Mouse (Mus musculus) cortical plate, adult 2 months (tissue): Measurements from ENCODE around the gene Dcun1d4. TPM values are rescaled to one million over a fixed set of nuclear protein-coding genes. Genes with fewer than 3 reads are reported as not detected.

ENCODE experiments used
- H3K27ac ChIP-seq: fragments of 200-500 bp; 2 replicates; pipeline ENCODE4 v1.5.1; 2012; ENCODE audit warnings: low read length, control low read depth, inconsistent platforms; ENCODE audit not compliant: insufficient read depth
- H3K4me1 ChIP-seq: fragments of 200-500 bp; 2 replicates; pipeline ENCODE4 v1.6.1; 2011; ENCODE audit warnings: low read length; ENCODE audit not compliant: control insufficient read depth, insufficient read depth
- H3K4me3 ChIP-seq: fragments of 200-500 bp; 2 replicates; pipeline ENCODE4 v1.5.1; 2011; ENCODE audit warnings: mild to moderate bottlenecking, low read length, control low read depth; ENCODE audit not compliant: insufficient read depth
- CTCF ChIP-seq: fragments of 200-500 bp; IDR thresholded peaks from 2 replicates; pipeline ENCODE4 v1.5.1; 2011; ENCODE audit warnings: mild to moderate bottlenecking, control low read depth, low read length; ENCODE audit not compliant: insufficient read depth; ENCODE audit errors: extremely low read depth
- POLR2A ChIP-seq: fragments of 200-500 bp; IDR thresholded peaks from 2 replicates; pipeline ENCODE4 v1.6.1; 2011; ENCODE audit warnings: mild to moderate bottlenecking, low read length, control low read depth; ENCODE audit not compliant: insufficient read depth; ENCODE audit errors: extremely low read depth
- polyA plus RNA-seq: library from polyadenylated mRNA; depleted of rRNA; stranded (reverse); fragments of >200 nt; gene quantifications from 2 replicates; pipeline ENCODE4 v1.2.3, GENCODE M21; 2012

Dcun1d4 gene
- polyA plus RNA-seq, 1 experiment = 57.6 TPM

GRCm38 (mm10) chr5:73545641-73546040 lies 64.8 kb downstream of the Dcun1d4 start:
- no peaks in the 10 kb centered on the region for H3K4me1 ChIP-seq

GRCm38 (mm10) chr5:73547252-73547651 lies 66.5 kb downstream of the Dcun1d4 start:
- no peaks in the 10 kb centered on the region; the same call in 1 of the 2 replicates for H3K4me1 ChIP-seq
- H3K4me3 ChIP-seq = no peak overlapping the region
- H3K27ac ChIP-seq = no peak overlapping the region
- TF ChIP-seq CTCF (no peak), POLR2A (no peak)

More at GRCm38 (mm10) chr5:73545641-73546040, 64.8 kb downstream of the Dcun1d4 start:
- Histone ChIP-seq H3K4me3 (no peak overlapping the region), H3K27ac (no peak overlapping the region)
- TF ChIP-seq POLR2A (no peak), CTCF (no peak)

GRCm38 (mm10) chr5:73548237-73548636 lies 67.4 kb downstream of the Dcun1d4 start:
- TF ChIP-seq CTCF (no peak), POLR2A (no peak)
- no peaks in the 10 kb centered on the region; the same call in 1 of the 2 replicates for H3K4me1 ChIP-seq
- no peak overlapping the region for H3K27ac ChIP-seq
- H3K4me3 ChIP-seq = no peak overlapping the region

GRCm38 (mm10) chr5:73548838-73549237 lies 68.0 kb downstream of the Dcun1d4 start:
- Histone ChIP-seq H3K4me1 (no peaks in the 10 kb centered on the region; the same call in 1 of the 2 replicates), H3K27ac (no peak overlapping the region), H3K4me3 (no peak overlapping the region)
- TF ChIP-seq CTCF = no peak
- TF ChIP-seq POLR2A = no peak

GRCm38 (mm10) chr5:73551836-73552235 lies 71.0 kb downstream of the Dcun1d4 start:
- H3K4me1 ChIP-seq = peaks cover 1% of the 10 kb centered on the region
- TF ChIP-seq CTCF (no peak), POLR2A (no peak)

GRCm38 (mm10) chr5:73553903-73554302 lies 73.1 kb downstream of the Dcun1d4 start:
- no peak overlapping the region for H3K27ac ChIP-seq

More at GRCm38 (mm10) chr5:73551836-73552235, 71.0 kb downstream of the Dcun1d4 start:
- Histone ChIP-seq H3K27ac (no peak overlapping the region), H3K4me3 (no peak overlapping the region)

GRCm38 (mm10) chr5:73555096-73555852 lies 74.5 kb downstream of the Dcun1d4 start:
- TF ChIP-seq POLR2A (no peak), CTCF (no peak)

More at GRCm38 (mm10) chr5:73553903-73554302, 73.1 kb downstream of the Dcun1d4 start:
- peaks cover 3% of the 10 kb centered on the region for H3K4me1 ChIP-seq
- no peak overlapping the region for H3K4me3 ChIP-seq
- TF ChIP-seq CTCF (no peak), POLR2A (no peak)

GRCm38 (mm10) chr5:73556733-73557425 lies 76.1 kb downstream of the Dcun1d4 start:
- TF ChIP-seq POLR2A = no peak
- no peak for TF ChIP-seq CTCF
- no peak overlapping the region for H3K27ac ChIP-seq
- H3K4me3 ChIP-seq = no peak overlapping the region
- peaks cover 3% of the 10 kb centered on the region for H3K4me1 ChIP-seq

More at GRCm38 (mm10) chr5:73555096-73555852, 74.5 kb downstream of the Dcun1d4 start:
- no peak overlapping the region for H3K4me3 ChIP-seq
- H3K27ac ChIP-seq = no peak overlapping the region
- H3K4me1 ChIP-seq = peaks cover 3% of the 10 kb centered on the region

GRCm38 (mm10) chr5:73558756-73559155 lies 78.0 kb downstream of the Dcun1d4 start:
- Histone ChIP-seq H3K4me3 (no peak overlapping the region), H3K4me1 (peaks cover 3% of the 10 kb centered on the region; the same call in 1 of the 2 replicates), H3K27ac (no peak overlapping the region)
- TF ChIP-seq POLR2A = no peak
- TF ChIP-seq CTCF = no peak

GRCm38 (mm10) chr5:73564038-73564437 lies 83.2 kb downstream of the Dcun1d4 start:
- no peak for TF ChIP-seq CTCF
- TF ChIP-seq POLR2A = no peak
- Histone ChIP-seq H3K4me1 (no peaks in the 10 kb centered on the region), H3K4me3 (no peak overlapping the region), H3K27ac (no peak overlapping the region)
